1 mouse cellular context compared by ENCODE assay signal in the genomic region with DNA sequence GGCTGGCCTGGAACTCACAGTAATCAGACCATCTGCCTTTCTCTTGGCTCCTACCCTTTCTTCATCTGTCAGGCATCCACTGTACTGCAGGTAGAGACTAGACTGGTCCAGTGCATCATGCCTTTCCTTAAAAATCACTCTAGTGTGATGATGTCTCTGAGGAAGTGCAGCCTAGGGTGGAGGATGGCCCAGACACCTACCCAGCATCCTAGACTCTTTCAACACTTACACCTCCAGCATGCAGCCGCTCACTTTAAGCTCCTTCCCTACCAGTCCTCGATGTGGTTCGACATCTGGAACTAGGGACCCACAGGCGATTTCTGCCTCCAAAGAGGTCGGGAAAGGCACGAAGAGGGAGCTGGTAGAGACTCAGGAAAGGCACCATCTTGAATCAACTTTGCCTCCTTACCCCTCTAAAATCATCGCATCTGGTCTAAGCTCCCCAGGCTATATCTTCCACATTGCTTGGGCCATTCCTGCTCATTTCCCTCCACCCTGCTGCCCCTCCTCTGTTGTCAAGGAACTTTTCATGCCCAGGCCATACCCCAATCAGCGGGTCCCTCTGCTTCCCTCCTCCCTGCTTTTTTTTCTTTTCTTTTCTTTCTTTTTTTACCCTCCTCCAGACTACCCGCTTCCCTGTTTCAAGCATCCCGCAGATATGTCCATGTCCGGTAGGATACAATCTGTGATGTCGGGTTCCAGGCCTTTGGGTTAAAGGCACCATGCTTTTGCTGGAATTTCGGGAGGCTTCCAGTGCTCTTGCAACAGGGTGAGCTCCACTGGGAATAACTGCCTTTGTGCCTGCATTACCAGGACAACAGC.
TF ChIP-seq lines count a peak whose summit lies in the region.

No protein-coding gene starts in this region.

TF ChIP-seq in MEL, 35 proteins besides CTCF, POLR2A, EP300 and RAD21:
- TF ChIP-seq MYC (IDR thresholded peaks at IDR 0.05; ENCODE audit: low read depth, low read length), result no peak
- TF ChIP-seq TBP (IDR thresholded peaks at IDR 0.05; ENCODE audit: low read depth, low read length), result no peak
- no peak for TF ChIP-seq E2F4 (IDR thresholded peaks at IDR 0.05; ENCODE audit: borderline replicate concordance, low read depth, low read length)
- no peak for TF ChIP-seq HCFC1 (IDR thresholded peaks at IDR 0.05; ENCODE audit: low read depth, low read length)
- TF ChIP-seq SIN3A (IDR thresholded peaks at IDR 0.05; ENCODE audit: low read length), result no peak
- TF ChIP-seq CHD1 (IDR thresholded peaks at IDR 0.05; ENCODE audit: low read depth, low read length), result no peak
- no peak for TF ChIP-seq MAZ (IDR thresholded peaks at IDR 0.05; ENCODE audit: low read depth, low read length)
- no peak for TF ChIP-seq ZMIZ1 (IDR thresholded peaks at IDR 0.05; ENCODE audit: low read depth, low read length)
- TF ChIP-seq USF1 (IDR thresholded peaks at IDR 0.05; ENCODE audit: low read depth, low read length), result no peak
- TF ChIP-seq MAFK (IDR thresholded peaks at IDR 0.05; ENCODE audit: borderline replicate concordance, low read depth, low read length), result no peak
- no peak for TF ChIP-seq GABPA (IDR thresholded peaks at IDR 0.05; ENCODE audit: low read depth, low read length)
- TF ChIP-seq ZNF384 (IDR thresholded peaks at IDR 0.05; ENCODE audit: low read depth, low read length), result no peak
- TF ChIP-seq MXI1 (IDR thresholded peaks at IDR 0.05; ENCODE audit: low read depth, low read length), result no peak
- no peak for TF ChIP-seq KAT2A (conservative IDR thresholded peaks at IDR 0.05; ENCODE audit: low read depth, low read length)
- TF ChIP-seq MYB (IDR thresholded peaks at IDR 0.05; ENCODE audit: low read depth, low read length), result no peak
- no peak for TF ChIP-seq ELF1 (IDR thresholded peaks at IDR 0.05; ENCODE audit: low read depth, low read length)
- TF ChIP-seq MAX (IDR thresholded peaks at IDR 0.05; ENCODE audit: low read length), result no peak
- TF ChIP-seq JUND (IDR thresholded peaks at IDR 0.05; ENCODE audit: low read depth, low read length), result no peak
